Mouse (Mus musculus): ENCODE data around the gene Gpr55. TPM values are rescaled to one million over a fixed set of nuclear protein-coding genes. Genes with fewer than 3 reads are reported as not detected.

Gene Gpr55
- total RNA-seq, 1 experiment from 2014 or later = 0.81 TPM

DNA sequence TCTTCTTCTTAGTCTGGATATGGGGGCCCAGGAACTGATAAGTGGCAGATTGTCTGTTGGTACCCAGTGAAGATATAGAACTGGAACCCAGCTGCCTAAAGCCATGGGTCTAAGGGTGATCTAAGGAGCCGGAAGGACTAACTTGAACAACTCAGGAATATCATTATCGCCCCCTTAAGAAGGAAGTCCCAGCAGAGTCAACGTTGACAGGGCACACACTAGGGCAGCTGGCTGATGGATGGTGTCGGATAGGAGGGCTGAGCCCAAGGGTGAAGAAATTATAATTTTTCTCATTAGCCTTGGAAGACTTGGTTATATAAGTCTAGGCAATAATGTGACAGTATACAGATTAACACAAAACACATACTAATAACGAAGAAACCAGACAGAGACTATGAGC lies 64.7 kb downstream of the Gpr55 start:
- no peak for ATAC-seq (ENCODE audit: extremely low read depth, insufficient number of reproducible peaks, low FRiP score, poor library complexity, severe bottlenecking)

GRCm38 (mm10) chr1:85895391-85895837 lies 65.4 kb downstream of the Gpr55 start:
- ATAC-seq (ENCODE audit: extremely low read depth, insufficient number of reproducible peaks, low FRiP score, poor library complexity, severe bottlenecking) = peak; percentile 34

DNA sequence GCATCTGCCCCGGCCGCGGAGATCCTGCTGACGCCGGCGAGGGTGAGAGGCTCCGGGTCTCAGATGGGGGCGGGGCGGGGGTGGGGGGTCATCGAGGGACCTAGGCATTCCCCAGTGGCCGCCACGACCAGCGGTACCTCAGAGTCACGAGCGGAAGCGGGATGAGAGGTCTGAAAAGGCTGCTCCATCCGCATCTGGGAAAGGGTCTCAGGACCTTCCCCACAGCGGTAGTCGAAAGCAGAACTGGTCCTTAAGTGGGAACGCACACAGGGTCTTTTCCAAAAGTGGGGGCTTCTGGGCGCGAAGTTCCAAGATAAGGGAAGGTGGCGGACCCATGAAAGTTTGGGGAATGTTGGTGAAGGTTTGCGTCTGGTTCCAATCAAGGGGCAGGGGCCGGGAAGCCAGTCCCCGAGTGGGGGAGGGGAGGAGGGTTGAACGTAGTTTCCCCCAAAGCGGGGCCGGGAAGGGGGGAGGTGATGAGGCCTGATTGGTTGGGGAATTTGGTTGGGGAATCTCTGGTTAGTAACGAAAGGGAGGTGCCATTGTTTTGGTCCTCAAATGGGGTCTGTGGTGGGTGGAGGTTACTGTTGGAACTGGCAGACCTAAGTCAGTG lies 66.0 kb downstream of the Gpr55 start:
- ATAC-seq (ENCODE audit: extremely low read depth, insufficient number of reproducible peaks, low FRiP score, poor library complexity, severe bottlenecking) = no peak

DNA sequence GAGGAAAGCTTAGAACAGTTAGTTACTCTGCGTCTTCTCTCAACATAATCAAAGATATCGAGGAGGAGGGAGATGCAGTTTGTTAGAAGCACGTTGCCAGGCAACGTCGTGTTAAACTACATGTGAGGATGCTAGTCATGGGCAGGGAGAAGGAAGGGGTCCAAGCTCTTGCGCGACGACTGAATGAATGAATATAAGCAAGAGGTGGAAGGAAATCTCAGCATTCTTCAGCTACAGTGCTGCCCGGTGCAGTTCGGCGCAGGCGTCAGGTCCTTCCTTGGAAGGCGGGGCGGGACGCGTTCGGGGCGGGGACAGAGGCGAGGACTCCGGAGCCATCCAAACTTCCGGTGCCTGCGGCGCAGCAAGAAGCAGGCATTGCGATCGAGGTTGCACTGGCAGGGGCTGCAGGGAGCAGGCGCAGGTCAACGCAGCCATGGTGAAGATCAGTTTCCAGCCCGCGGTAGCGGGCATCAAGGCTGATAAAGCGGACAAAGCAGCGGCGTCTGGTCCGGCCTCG lies 66.5 kb downstream of the Gpr55 start, which contains the start of gene Itm2c:
TSS of gene Itm2c (plus strand) at position 51 of the 517 bp plus-strand sequence.
- peak; percentile 42; the same call in 1 of the 2 replicates for ATAC-seq (ENCODE audit: extremely low read depth, insufficient number of reproducible peaks, low FRiP score, poor library complexity, severe bottlenecking)

Other genes with a start within 250 kb of the Gpr55 start
- 130 and 158 TPM in 2 replicates for gene A630001G21Rik, start 182.4 kb downstream of the Gpr55 start, total RNA-seq (2017)
- gene Cab39, start 167.6 kb downstream of the Gpr55 start, total RNA-seq (2017) = 176 and 179 TPM in 2 replicates
- gene Itm2c, start 66.7 kb downstream of the Gpr55 start, total RNA-seq (2017) = 20.7 and 24.3 TPM in 2 replicates
- 0.23 TPM in 1 of 2 replicates, not detected in the other for gene 4933407L21Rik, start 32.5 kb downstream of the Gpr55 start, total RNA-seq (2017)
- not detected in 2 replicates for gene Spata3, start 55.8 kb upstream of the Gpr55 start, total RNA-seq (2017)
- not detected in 2 replicates for gene 2810459M11Rik, start 84.9 kb upstream of the Gpr55 start, total RNA-seq (2017)
- gene Psmd1, start 103.4 kb upstream of the Gpr55 start, total RNA-seq (2017) = 39.8 and 44.5 TPM in 2 replicates
- not detected in 2 replicates for gene Htr2b, start 151.0 kb upstream of the Gpr55 start, total RNA-seq (2017)
- gene Gm21972, start 172.6 kb upstream of the Gpr55 start, total RNA-seq (2017) = 8.1 TPM in 1 of 2 replicates, not detected in the other
- 6.0 and 8.7 TPM in 2 replicates for gene Armc9, start 193.8 kb upstream of the Gpr55 start, total RNA-seq (2017)